Mouse (Mus musculus) heart, embryonic 13.5 days (tissue): ENCODE results near the gene Slc34a2. TPM values are rescaled to one million over a fixed set of nuclear protein-coding genes. Genes with fewer than 3 reads are reported as not detected.

Experiments used
- ATAC-seq: fragments of 200-750 bp; cut with Nextera tagmentation; 2 replicates; pipeline ENCODE4 v1.8.0; 2017; ENCODE audit warnings: moderate TSS enrichment; ENCODE audit not compliant: insufficient number of reproducible peaks, low FRiP score, low TSS enrichment; ENCODE audit errors: extremely low read depth
- H3K27ac ChIP-seq: fragments of 300-500 bp; sonication (generic); replicated peaks from 2 replicates; pipeline ENCODE4 v1.5.1; 2015; ENCODE audit warnings: moderate library complexity, mild to moderate bottlenecking, inconsistent platforms
- H3K27me3 ChIP-seq: fragments of 300-500 bp; sonication (generic); replicated peaks from 2 replicates; pipeline ENCODE4 v1.6.1; 2015; ENCODE audit warnings: mild to moderate bottlenecking, inconsistent platforms
- H3K36me3 ChIP-seq: fragments of 300-500 bp; sonication (generic); 2 replicates; pipeline ENCODE4 v1.6.1; 2015; ENCODE audit warnings: mild to moderate bottlenecking, inconsistent platforms
- H3K4me1 ChIP-seq: fragments of 300-500 bp; sonication (generic); 2 replicates; pipeline ENCODE4 v1.6.1; 2015; ENCODE audit warnings: inconsistent platforms
- H3K4me2 ChIP-seq: fragments of 300-500 bp; sonication (generic); 2 replicates; pipeline ENCODE4 v1.6.1; 2015; ENCODE audit warnings: inconsistent platforms, mild to moderate bottlenecking, moderate library complexity
- H3K4me3 ChIP-seq: fragments of 300-500 bp; sonication (generic); 2 replicates; pipeline ENCODE4 v1.5.1; 2015; ENCODE audit warnings: moderate library complexity, mild to moderate bottlenecking, inconsistent platforms
- H3K9ac ChIP-seq: fragments of 300-500 bp; sonication (generic); 2 replicates; pipeline ENCODE4 v1.6.1; 2015; ENCODE audit warnings: inconsistent platforms, mild to moderate bottlenecking, moderate library complexity
- H3K9me3 ChIP-seq: fragments of 300-500 bp; sonication (generic); 2 replicates; pipeline ENCODE4 v1.6.1; 2016; ENCODE audit warnings: inconsistent platforms
- WGBS: fragments of 180-500 bp; shearing (Covaris S2); methylation state at CpG from one replicate; pipeline ENCODE4 v1.1.7; 2015; ENCODE audit warnings: mixed read lengths; 5-methylcytosine and 5-hydroxymethylcytosine counted together
- polyA plus RNA-seq: library from polyadenylated mRNA; unstranded; fragments of >200 nt; fragmentation: Nextera tagmentation; extraction: Ambion mirVana; gene quantifications from 2 replicates; pipeline ENCODE4 v1.2.1, GENCODE M21; 2015

Slc34a2 gene
- polyA plus RNA-seq, 1 experiment from 2014 or later: not detected

DNA sequence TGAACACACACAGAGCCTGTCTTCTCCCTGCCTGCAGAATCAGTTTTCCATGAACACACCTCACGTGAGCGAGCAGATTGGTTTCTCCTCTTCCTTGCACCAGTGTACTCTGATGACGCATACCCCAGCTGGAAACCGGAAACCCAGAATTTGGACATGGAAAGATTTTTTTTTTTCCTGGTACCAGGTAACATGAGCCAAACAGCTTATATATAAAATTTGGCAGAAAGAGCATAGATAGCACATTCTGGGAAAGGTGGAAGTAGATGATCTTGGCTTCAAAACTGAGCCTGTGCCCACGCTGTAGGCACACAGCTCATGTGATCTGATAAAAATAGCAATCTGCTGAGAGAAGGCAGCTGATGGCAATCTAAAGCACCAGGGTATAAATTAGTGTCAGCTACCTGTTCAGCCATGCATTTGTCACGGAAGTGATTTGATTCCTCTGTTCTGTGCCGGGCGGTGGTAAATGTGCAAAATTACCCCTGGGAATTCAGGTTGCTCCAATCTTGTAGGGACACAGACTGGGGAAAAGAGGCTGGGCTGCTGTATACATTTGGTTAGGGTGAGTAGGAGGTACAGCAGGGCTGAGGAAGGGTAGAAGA, 35.2 kb upstream of the Slc34a2 start:
- WGBS: 79% methylated on average over 8 of the region's 8 CpGs

DNA sequence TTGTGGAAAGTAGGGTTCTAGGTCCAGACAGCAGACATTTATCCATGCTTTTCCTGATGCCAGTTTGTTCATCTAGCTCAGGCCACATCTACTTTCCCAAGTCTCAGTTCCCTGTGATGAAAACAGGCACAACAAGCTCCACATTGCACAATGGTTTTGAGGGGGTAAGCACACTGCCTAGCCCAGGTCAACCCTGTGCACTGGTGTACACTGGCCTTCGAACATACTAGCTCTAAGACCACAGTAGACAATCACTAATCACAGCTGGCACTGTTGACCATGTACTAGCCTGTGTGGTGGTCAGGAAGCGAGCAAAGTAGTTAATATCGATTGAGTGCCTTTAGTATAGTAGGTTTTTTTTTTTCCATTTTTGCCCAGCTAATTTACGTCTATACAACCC, 34.4 kb upstream of the Slc34a2 start:
- Histone ChIP-seq H3K4me1 (no peaks in the 10 kb centered on the region), H3K36me3 (no peaks in the 10 kb centered on the region), H3K27ac (no peak overlapping the region), H3K27me3 (peaks cover 7% of the 10 kb centered on the region; the same call in 1 of the 2 replicates), H3K9me3 (peaks cover 12% of the 10 kb centered on the region), H3K9ac (no peak overlapping the region), H3K4me3 (no peak overlapping the region), H3K4me2 (no peak overlapping the region)
- 81% methylated on average over 4 of the region's 4 CpGs for WGBS
- no peak for ATAC-seq

More for the DNA sequence above, 35.2 kb upstream of the Slc34a2 start:
- Histone ChIP-seq H3K9ac (no peak overlapping the region), H3K4me1 (no peaks in the 10 kb centered on the region), H3K36me3 (no peaks in the 10 kb centered on the region), H3K27ac (no peak overlapping the region), H3K4me3 (no peak overlapping the region), H3K27me3 (peaks cover 7% of the 10 kb centered on the region; the same call in 1 of the 2 replicates), H3K9me3 (peaks cover 12% of the 10 kb centered on the region), H3K4me2 (no peak overlapping the region)
- no peak for ATAC-seq

DNA sequence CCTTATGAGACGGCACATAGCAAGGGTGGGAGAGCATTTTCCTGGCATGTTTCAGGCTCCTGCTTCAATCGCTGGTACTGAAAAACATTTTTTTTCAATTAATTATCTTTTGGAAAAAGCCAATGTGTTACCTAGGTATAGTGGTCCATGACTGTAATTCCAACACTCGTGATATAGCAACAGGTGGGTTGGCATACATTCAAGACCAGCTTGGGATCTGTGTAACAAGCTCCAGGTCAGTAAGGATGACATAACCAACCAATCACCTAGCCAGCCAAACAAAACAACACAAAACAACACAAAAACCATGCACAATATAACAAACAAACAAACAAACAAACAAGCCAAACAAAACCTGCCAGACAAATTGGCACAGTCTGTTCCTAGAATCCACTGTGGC, 33.9 kb upstream of the Slc34a2 start:
- Histone ChIP-seq H3K4me3 (no peak overlapping the region), H3K9ac (no peak overlapping the region), H3K9me3 (peaks cover 12% of the 10 kb centered on the region), H3K27me3 (peaks cover 7% of the 10 kb centered on the region; the same call in 1 of the 2 replicates), H3K4me2 (no peak overlapping the region), H3K36me3 (no peaks in the 10 kb centered on the region), H3K4me1 (no peaks in the 10 kb centered on the region), H3K27ac (no peak overlapping the region)
- WGBS: 83% methylated on average over 3 of the region's 3 CpGs
- ATAC-seq: no peak

DNA sequence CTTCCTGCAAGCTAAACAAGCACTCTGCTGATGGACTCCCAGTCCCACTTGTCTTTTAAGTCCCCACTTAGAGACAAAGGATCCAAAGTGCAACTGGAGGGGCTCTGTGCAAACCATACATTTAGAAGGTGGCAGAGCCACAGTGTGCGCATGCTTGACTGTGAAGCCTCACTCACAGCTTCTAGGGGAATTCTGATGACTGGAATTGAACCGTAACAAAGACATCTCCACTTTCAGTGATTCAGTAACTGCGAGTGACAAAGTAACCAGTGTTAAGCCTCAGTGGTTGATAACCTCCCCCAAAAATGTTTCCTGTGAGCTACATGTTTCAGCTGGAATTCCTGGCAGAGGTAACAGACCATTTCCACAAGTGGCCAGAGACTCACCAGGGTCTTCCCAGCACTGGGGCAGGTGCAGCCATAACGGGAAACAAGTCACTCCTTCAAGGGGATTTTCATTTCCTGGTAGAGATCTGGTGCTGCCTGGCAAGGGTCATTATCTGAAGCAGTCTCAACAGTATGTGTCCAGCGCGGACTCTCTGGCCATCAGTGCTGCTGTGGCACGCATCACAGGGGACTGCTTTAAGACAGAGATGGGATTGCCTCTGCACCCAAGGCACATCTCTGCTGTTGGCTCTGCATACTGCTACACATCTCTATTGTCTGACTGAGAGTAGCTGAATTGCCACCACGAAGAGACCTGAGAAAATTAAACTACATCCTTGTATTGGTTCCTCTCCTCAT, 28.7 kb upstream of the Slc34a2 start:
- Histone ChIP-seq H3K27me3 (no peaks in the 10 kb centered on the region), H3K4me2 (no peak overlapping the region), H3K36me3 (no peaks in the 10 kb centered on the region), H3K9ac (no peak overlapping the region), H3K4me1 (no peaks in the 10 kb centered on the region), H3K9me3 (peaks cover 12% of the 10 kb centered on the region), H3K27ac (no peak overlapping the region), H3K4me3 (no peak overlapping the region)
- ATAC-seq: no peak
- WGBS: 64% methylated on average over 8 of the region's 8 CpGs

DNA sequence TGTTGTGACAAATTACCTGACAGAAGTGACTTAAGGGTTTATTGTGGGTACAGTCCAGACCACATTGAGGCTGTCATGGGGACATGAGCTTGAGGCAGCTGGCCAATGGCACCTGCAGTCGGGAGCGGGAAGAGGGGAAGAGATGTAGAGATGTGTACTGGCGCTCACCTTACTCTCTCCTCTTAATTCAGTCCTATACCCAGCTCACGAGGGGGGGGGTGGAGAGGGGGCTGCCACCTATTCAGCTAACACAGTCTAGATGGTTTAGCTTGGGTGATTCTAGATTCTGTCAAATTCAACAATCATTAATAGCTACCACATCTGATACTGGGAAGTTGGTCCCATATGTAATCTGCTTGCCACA, 28.1 kb upstream of the Slc34a2 start:
- WGBS: 69% methylated on average over 4 of the region's 4 CpGs
- Histone ChIP-seq H3K27me3 (no peaks in the 10 kb centered on the region), H3K4me2 (no peak overlapping the region), H3K4me3 (no peak overlapping the region), H3K9ac (no peak overlapping the region), H3K4me1 (no peaks in the 10 kb centered on the region), H3K9me3 (peaks cover 10% of the 10 kb centered on the region), H3K36me3 (no peaks in the 10 kb centered on the region), H3K27ac (no peak overlapping the region)
- ATAC-seq: no peak

DNA sequence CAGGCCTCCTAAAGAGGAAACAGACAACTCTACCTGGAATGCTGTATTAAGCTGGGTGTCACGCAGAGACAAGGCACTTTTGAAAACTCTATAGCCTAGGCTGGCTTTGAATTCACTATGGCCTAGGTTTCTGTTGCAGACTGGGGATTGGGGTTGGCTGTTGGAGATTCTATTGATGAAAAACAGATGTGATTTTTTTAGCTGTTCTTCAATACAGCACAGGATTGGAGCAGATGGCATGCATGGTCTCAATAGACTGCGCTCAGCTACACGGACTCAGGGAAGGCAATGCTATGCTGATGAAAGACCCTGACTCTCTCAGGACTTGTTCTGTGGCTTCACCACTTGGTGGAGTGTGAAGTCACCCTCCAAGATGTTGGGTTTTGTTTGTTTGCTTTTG, 26.6 kb upstream of the Slc34a2 start:
- Histone ChIP-seq H3K27me3 (no peaks in the 10 kb centered on the region), H3K36me3 (no peaks in the 10 kb centered on the region), H3K4me1 (no peaks in the 10 kb centered on the region), H3K4me3 (no peak overlapping the region), H3K4me2 (no peak overlapping the region), H3K27ac (no peak overlapping the region), H3K9me3 (no peaks in the 10 kb centered on the region), H3K9ac (no peak overlapping the region)
- ATAC-seq: no peak
- 76% methylated on average over 3 of the region's 3 CpGs for WGBS

DNA sequence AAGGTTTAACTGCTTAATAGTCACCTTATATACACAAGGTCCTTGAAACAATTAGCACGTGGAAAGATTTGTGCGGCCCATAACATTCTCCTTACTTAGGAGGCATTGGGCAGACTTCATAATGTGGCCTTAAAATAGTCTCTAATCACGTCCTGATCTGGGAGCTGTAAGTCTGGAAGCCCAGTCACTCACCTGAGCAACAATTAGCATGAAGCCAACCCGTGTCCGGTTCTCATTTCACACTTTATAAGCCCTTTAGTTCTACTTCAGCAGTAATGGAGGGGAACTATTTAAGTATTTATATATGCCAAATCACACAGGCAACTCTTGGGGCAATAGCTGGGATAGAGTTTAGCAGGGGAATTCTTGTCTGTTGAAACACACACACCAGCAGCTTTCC, 21.3 kb upstream of the Slc34a2 start:
- no peak for ATAC-seq

DNA sequence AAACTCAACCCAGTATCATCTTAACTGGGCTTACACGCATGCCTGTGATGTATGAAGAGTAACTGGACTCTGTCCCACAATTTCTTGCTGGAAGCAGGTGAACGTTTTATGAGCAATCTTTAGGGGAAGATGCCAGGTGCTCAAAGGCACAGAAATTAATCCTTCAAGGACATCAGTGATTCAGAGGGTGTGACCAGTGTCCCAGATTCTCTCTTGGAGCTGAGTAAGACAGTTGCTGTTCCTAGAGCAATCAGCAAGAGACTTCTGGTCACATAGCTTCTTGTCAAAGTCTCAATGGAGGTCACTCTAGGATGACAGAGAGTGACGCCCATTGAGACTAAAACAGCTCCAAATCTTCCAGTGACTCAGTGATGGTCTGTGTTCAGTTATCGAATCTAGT, 19.6 kb upstream of the Slc34a2 start:
- Histone ChIP-seq H3K27me3 (no peaks in the 10 kb centered on the region), H3K4me2 (no peak overlapping the region), H3K27ac (no peak overlapping the region), H3K36me3 (no peaks in the 10 kb centered on the region), H3K9ac (no peak overlapping the region), H3K4me3 (no peak overlapping the region), H3K9me3 (no peaks in the 10 kb centered on the region), H3K4me1 (no peaks in the 10 kb centered on the region)
- 73% methylated on average over 4 of the region's 4 CpGs for WGBS
- ATAC-seq: no peak

More for the DNA sequence above, 21.3 kb upstream of the Slc34a2 start:
- Histone ChIP-seq H3K9me3 (no peaks in the 10 kb centered on the region), H3K27me3 (no peaks in the 10 kb centered on the region), H3K36me3 (no peaks in the 10 kb centered on the region), H3K9ac (no peak overlapping the region), H3K27ac (no peak overlapping the region), H3K4me1 (no peaks in the 10 kb centered on the region), H3K4me2 (no peak overlapping the region), H3K4me3 (no peak overlapping the region)
- WGBS: 69% methylated on average over 5 of the region's 5 CpGs

DNA sequence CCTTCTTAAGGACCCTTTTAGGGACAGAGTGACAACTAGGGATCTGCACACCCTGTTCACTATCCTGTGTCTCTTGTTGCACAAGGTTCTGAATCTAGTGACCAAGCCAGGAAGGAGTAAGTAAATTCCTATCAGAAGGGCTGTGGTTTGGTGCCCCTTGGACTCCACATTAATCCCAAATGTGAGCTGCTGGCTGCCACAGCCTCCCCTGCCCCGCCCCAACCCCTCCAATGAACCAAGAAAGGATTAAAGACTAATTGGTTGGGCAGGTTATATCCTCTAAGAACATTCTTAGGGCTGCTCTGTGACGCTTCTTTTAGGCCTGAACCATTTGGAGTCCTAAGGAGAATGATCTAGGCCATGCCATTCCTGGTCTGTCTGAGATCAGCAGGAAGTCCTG, 14.4 kb upstream of the Slc34a2 start:
- H3K27ac ChIP-seq: no peak overlapping the region
- WGBS: 75% methylated on average over 2 of the region's 2 CpGs
- no peaks in the 10 kb centered on the region for H3K4me1 ChIP-seq
- no peaks in the 10 kb centered on the region for H3K9me3 ChIP-seq
- no peaks in the 10 kb centered on the region for H3K27me3 ChIP-seq
- H3K4me3 ChIP-seq: no peak overlapping the region
- ATAC-seq: no peak
- H3K4me2 ChIP-seq: no peak overlapping the region
- H3K36me3 ChIP-seq: no peaks in the 10 kb centered on the region
- H3K9ac ChIP-seq: no peak overlapping the region

DNA sequence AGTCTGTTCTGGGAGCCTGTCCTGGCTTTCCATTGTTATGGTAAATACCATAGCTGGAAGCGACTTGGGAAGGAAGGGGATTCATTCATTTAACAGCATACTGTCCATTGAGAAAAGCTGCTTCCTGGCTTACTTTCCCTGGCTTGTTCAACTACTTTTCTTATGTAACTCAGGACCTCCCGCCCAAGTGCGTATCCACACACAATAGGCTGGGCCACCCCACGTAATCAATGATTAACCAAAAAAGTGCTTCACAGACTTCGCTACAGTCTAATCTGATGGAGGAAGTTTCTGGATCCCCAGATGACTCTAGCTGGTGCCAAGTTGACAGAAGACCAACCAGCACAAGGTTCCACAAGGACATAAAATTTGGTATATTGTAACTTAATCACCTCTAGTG, 14.0 kb upstream of the Slc34a2 start:
- WGBS: 76% methylated on average over 5 of the region's 5 CpGs
- no peak overlapping the region for H3K9ac ChIP-seq
- ATAC-seq: no peak
- H3K27ac ChIP-seq: no peak overlapping the region
- no peaks in the 10 kb centered on the region for H3K27me3 ChIP-seq
- H3K4me3 ChIP-seq: no peak overlapping the region
- H3K36me3 ChIP-seq: no peaks in the 10 kb centered on the region
- H3K4me1 ChIP-seq: no peaks in the 10 kb centered on the region
- H3K4me2 ChIP-seq: no peak overlapping the region
- H3K9me3 ChIP-seq: no peaks in the 10 kb centered on the region

DNA sequence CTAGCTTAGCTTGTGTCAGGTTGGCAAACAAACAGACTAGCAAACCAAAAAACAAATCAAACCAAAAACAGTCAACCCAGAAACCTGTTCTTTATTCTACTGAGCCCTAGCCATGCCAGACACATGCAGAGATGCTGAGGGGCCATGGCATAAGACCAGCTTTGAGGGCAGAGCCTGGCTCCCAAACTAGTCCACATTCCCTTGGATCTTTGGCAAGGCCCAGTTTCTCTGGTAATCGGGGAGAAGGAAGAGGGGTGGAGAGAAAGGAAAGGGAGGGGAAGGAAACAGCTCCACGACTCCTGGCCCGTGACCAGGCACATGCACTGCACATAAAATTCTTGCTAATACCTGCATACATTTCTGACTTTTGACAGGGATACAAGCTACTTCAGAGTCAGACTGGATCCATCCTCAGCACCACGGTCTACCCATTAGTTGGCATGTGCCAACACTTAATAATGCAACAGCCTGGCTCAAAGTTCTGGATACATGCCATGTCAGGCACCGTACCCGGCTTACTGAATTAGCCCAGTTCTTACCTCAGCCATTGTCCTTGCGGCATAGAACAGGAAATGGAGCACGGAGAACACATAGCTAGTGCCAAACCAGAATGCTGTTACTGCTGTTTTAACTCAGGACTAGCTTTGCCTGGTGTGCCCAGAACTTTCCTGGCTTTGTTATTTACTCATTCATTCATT, 12.5 kb upstream of the Slc34a2 start:
- H3K4me1 ChIP-seq: no peaks in the 10 kb centered on the region
- H3K4me3 ChIP-seq: no peak overlapping the region
- no peak overlapping the region for H3K4me2 ChIP-seq
- WGBS: 78% methylated on average over 8 of the region's 8 CpGs
- ATAC-seq: no peak
- no peaks in the 10 kb centered on the region for H3K27me3 ChIP-seq
- no peaks in the 10 kb centered on the region for H3K36me3 ChIP-seq
- no peaks in the 10 kb centered on the region for H3K9me3 ChIP-seq
- H3K27ac ChIP-seq: no peak overlapping the region
- no peak overlapping the region for H3K9ac ChIP-seq
